Mouse (Mus musculus): ENCODE data around the gene Kdm7a. TPM values are rescaled to one million over a fixed set of nuclear protein-coding genes. Genes with fewer than 3 reads are reported as not detected.
A peak's percentile ranks its signal among the peaks of the same experiment; 100 is the strongest.

Gene Kdm7a
- polyA plus RNA-seq, 1 experiment from 2014 or later = 16.8 TPM

DNA sequence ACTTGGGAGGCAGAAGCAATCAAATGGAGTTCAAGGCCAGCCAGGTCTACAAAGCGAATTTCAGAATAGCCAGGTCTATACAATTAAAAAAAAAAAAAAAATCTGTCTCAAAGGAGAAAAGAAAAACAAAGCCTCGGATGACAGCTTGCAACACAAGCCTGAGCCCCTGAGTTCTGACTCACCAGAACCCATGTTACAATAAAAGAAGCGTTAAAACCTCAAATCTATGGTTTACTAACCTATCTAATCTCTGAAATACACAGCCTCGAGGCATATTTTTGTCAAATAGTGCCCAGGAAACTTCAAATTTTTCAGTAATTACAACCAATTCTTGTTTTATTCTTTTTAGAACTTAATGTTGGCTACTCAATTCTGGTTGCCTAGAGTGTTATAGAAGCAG lies 2.1 kb downstream of the Kdm7a start:
- Histone ChIP-seq H3K27me3 (no peaks in the 10 kb centered on the region), H3K4me3 (replicated peaks) (no peak overlapping the region), H3K27ac (no peak overlapping the region), H3K4me2 (peak overlapping the region; percentile 15; the same call in 1 of the 2 replicates), H3K9ac (no peak overlapping the region), H3K4me1 (peaks cover 16% of the 10 kb centered on the region), H3K9me3 (no peaks in the 10 kb centered on the region), H3K36me3 (replicated peaks) (no peaks in the 10 kb centered on the region)
- WGBS = 58% methylated on average over 4 of the region's 4 CpGs
- no peak for ATAC-seq (ENCODE audit: low FRiP score)

DNA sequence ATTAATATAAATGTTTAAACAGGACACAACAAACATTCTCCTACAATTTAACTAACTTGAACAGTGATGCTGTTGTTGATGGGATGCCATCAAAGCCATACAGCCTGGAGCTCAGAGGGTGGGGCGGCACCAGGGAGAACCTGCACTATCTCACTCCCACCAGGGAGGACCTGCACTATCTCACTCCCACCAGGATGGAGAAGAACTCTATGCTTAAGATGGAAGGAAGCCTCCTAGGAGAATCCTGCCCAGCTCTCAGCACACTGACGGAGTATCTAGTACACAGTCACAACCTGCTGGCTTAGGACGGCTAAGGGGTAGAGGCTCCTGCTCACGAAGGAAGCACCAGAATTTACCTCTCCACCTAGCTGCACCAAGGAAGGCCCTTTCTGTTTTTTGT lies 3.4 kb downstream of the Kdm7a start:
- Histone ChIP-seq H3K4me2 (no peak overlapping the region), H3K27me3 (no peaks in the 10 kb centered on the region), H3K36me3 (replicated peaks) (no peaks in the 10 kb centered on the region), H3K9me3 (no peaks in the 10 kb centered on the region), H3K4me1 (peaks cover 16% of the 10 kb centered on the region), H3K9ac (no peak overlapping the region), H3K4me3 (replicated peaks) (no peak overlapping the region), H3K27ac (no peak overlapping the region)
- 90% methylated on average over 4 of the region's 4 CpGs for WGBS
- ATAC-seq (ENCODE audit: low FRiP score) = no peak

DNA sequence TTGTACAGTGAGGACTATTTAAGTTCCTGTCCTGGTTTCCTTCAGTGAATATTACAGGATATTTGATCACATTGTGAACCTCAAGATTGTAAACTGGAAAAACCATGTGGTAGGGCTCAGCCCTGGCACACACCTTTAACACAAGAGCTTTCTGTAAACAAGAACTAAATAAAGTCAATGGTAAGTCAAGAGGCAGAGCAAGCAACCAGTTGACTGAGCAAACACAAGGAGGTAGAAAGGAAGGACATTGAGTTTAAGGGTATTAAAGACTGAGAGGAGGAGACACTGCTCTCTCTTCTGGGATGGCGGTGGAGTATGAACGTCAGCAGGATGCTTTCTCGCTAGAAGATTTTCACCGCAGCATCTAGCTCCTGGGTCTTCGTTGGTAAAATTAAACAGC lies 13.6 kb downstream of the Kdm7a start:
- H3K9me3 ChIP-seq = no peaks in the 10 kb centered on the region
- no peak overlapping the region for H3K9ac ChIP-seq
- no peak overlapping the region for H3K4me2 ChIP-seq
- no peak overlapping the region for H3K27ac ChIP-seq
- no peaks in the 10 kb centered on the region for H3K27me3 ChIP-seq
- no peaks in the 10 kb centered on the region for H3K4me1 ChIP-seq
- no peak overlapping the region for H3K4me3 ChIP-seq (replicated peaks)
- 0 out of 2 replicates have a peak, but pooled peaks cover 4% of the 10 kb centered on the region for H3K36me3 ChIP-seq (replicated peaks)
- ATAC-seq (ENCODE audit: low FRiP score) = no peak
- WGBS = 82% methylated on average over 5 of the region's 5 CpGs

DNA sequence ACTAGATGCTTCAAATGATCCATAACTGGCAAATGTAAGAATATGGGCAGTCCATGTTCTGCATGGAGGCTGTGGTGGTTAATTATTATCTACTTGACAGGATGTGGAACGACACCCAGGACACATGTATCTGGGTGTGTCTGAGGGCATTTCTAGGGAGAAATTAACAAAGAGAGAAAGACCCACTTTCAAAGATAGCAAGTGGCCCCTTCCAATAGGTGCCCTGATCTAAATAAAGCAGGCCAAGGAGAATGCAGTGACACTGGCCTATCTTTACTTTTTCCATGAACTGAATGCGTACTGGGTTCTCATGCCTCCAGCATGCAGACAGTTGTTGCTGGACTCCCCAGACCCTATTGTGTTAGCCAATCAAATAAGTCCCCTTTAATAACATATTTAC lies 15.1 kb downstream of the Kdm7a start:
- no peak overlapping the region for H3K27ac ChIP-seq
- 96% methylated on average over 2 of the region's 2 CpGs for WGBS
- H3K9me3 ChIP-seq = no peaks in the 10 kb centered on the region
- H3K36me3 ChIP-seq (replicated peaks) = 0 out of 2 replicates have a peak, but pooled peaks cover 4% of the 10 kb centered on the region
- no peak overlapping the region for H3K9ac ChIP-seq
- H3K4me3 ChIP-seq (replicated peaks) = no peak overlapping the region
- ATAC-seq (ENCODE audit: low FRiP score) = no peak
- no peak overlapping the region for H3K4me2 ChIP-seq
- no peaks in the 10 kb centered on the region for H3K4me1 ChIP-seq
- no peaks in the 10 kb centered on the region for H3K27me3 ChIP-seq

DNA sequence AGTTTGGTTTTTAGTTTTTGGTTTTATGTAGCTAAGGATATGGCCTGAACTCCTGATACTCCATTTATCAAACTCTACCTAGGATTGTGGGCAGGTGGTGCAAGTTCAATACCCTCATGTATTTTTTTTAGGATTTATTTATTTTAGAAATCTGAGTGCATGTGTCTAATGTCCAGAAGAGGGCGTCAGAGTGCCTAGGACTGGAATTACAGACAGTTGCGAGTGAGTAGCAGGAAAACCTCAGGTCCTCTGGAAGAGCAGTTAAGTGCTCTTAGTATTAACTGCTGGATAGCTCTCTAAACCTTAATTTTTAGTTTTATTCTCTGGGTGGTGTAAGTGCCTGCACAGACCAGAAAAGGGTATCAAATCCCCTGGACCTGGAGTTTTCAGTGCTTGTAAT lies 19.4 kb downstream of the Kdm7a start:
- no peaks in the 10 kb centered on the region for H3K4me1 ChIP-seq
- no peak overlapping the region for H3K27ac ChIP-seq
- H3K4me3 ChIP-seq (replicated peaks) = no peak overlapping the region
- ATAC-seq (ENCODE audit: low FRiP score) = no peak
- H3K9ac ChIP-seq = no peak overlapping the region
- H3K4me2 ChIP-seq = no peak overlapping the region
- 0 out of 2 replicates have a peak, but pooled peaks cover 4% of the 10 kb centered on the region for H3K36me3 ChIP-seq (replicated peaks)
- no peaks in the 10 kb centered on the region for H3K27me3 ChIP-seq
- H3K9me3 ChIP-seq = no peaks in the 10 kb centered on the region
- 42% methylated on average over 2 of the region's 2 CpGs for WGBS

DNA sequence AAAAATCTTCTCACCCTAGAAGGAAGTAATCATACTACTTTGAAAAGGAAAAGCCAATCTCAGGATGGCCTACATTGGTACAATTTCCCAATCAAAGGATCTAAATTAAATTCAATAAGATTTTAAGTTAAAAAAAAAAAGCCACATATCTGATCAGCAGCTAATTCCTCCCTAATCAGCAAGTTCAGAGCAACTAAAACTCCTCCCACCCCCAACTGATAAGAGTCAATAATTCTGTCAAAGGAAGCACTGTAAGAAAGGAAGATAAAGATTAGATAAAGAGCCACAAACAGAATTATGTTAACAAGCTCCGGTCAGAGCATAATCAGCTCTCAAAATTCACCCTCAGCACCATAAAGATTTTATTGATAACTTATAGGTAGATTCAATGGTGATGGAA lies 37.5 kb downstream of the Kdm7a start:
- Histone ChIP-seq H3K9ac (no peak overlapping the region), H3K27ac (no peak overlapping the region), H3K9me3 (no peaks in the 10 kb centered on the region), H3K4me2 (no peak overlapping the region), H3K36me3 (replicated peaks) (peaks cover 15% of the 10 kb centered on the region), H3K4me1 (no peaks in the 10 kb centered on the region), H3K27me3 (no peaks in the 10 kb centered on the region), H3K4me3 (replicated peaks) (no peak overlapping the region)
- no peak for ATAC-seq (ENCODE audit: low FRiP score)
- WGBS = 88% methylated on average over 1 of the region's 1 CpGs

DNA sequence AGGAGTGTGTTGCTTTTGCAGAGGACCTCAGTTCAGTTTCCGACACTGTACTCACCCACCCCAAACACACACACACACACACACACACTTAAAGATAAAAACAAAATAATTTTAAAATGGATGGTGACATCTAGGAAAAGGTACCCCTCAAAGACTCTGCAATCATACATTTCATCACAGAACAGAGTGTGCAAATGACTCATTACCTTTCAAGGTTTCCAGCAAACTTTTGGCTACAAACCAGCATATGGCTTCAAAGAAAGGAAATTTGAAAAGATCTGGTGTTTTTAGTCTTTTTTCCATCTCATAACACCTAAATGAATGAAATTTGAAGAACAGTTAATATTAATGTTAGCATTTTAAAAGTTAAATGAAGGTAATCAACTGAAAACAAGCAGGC lies 41.7 kb downstream of the Kdm7a start:
- ATAC-seq (ENCODE audit: low FRiP score) = no peak
- WGBS = 90% methylated on average over 1 of the region's 1 CpGs

DNA sequence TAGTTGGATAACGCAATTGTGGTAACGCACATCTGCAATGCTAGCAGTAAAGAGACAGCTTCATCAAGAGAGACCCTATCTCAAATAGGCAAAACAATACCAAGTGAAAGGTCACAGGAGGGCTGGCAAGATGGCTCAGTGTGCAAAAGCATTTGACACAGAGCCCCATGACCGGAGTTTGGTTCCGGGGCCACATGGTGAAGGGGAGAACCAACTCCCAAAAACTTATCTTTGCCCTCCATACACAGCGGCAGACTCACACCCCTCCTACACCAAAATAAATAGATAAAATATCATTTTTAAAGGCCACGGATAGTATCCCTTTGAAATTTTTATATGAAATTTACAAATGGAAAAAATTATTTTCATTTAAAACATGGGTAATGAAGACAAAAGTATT lies 44.6 kb downstream of the Kdm7a start:
- H3K9me3 ChIP-seq = no peaks in the 10 kb centered on the region
- H3K9ac ChIP-seq = no peak overlapping the region
- peaks cover 27% of the 10 kb centered on the region for H3K36me3 ChIP-seq (replicated peaks)
- 96% methylated on average over 6 of the region's 6 CpGs for WGBS
- no peaks in the 10 kb centered on the region for H3K4me1 ChIP-seq
- H3K4me2 ChIP-seq = no peak overlapping the region
- no peak for ATAC-seq (ENCODE audit: low FRiP score)
- no peak overlapping the region for H3K27ac ChIP-seq
- H3K4me3 ChIP-seq (replicated peaks) = no peak overlapping the region
- no peaks in the 10 kb centered on the region for H3K27me3 ChIP-seq

More for the DNA sequence above, 41.7 kb downstream of the Kdm7a start:
- Histone ChIP-seq H3K4me3 (replicated peaks) (no peak overlapping the region), H3K4me2 (no peak overlapping the region), H3K27me3 (no peaks in the 10 kb centered on the region), H3K4me1 (no peaks in the 10 kb centered on the region), H3K9me3 (no peaks in the 10 kb centered on the region), H3K9ac (no peak overlapping the region), H3K36me3 (replicated peaks) (peaks cover 32% of the 10 kb centered on the region), H3K27ac (no peak overlapping the region)

DNA sequence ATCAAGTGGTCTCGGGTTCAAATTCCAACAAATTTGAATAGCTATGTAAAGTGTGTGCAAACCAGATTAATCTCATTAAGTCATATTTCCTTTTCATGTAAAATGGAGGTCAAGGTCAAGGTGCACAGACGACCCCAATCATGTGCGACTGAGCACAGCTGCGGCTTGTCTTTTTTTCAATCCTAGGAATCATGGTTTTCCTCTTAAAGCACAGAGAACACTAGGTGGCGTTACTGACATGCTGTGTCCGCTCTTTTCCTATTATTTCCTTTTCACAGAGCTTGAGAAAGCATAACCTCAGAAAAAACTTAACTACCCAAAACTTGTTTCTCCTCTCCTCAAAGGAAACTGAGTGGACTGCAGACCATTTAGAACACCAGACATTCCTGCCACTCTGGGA lies 60.5 kb downstream of the Kdm7a start:
- Histone ChIP-seq H3K9me3 (no peaks in the 10 kb centered on the region), H3K4me2 (no peak overlapping the region), H3K27ac (no peak overlapping the region), H3K27me3 (no peaks in the 10 kb centered on the region), H3K9ac (no peak overlapping the region), H3K4me1 (no peaks in the 10 kb centered on the region), H3K4me3 (replicated peaks) (no peak overlapping the region), H3K36me3 (replicated peaks) (peaks cover 59% of the 10 kb centered on the region)
- 55% methylated on average over 6 of the region's 6 CpGs for WGBS
- ATAC-seq (ENCODE audit: low FRiP score) = no peak

DNA sequence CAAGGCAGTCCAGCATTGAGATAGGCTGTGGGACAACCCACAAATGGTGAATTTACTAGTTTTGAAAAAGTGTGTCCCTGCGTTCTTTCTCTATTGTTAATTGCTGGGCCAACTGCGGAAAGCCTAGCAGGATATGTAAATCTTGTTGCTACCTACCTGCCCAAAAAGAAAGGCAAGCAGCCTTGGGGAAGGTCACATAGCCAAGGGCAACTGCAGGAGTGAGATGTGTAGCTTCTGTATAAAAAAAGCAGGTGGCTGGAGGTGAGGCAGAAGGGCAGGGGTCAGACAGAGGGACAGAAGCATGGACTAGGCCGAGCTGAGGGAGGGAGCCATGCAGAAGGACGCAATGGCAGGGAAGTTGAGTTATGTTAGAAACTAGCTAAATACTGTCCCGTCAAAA lies 74.0 kb downstream of the Kdm7a start:
- Histone ChIP-seq H3K4me3 (replicated peaks) (no peak overlapping the region), H3K27me3 (no peaks in the 10 kb centered on the region), H3K4me1 (no peaks in the 10 kb centered on the region), H3K9ac (no peak overlapping the region), H3K27ac (no peak overlapping the region), H3K9me3 (0 out of 2 replicates have a peak, but pooled peaks cover 1% of the 10 kb centered on the region), H3K36me3 (replicated peaks) (peaks cover 18% of the 10 kb centered on the region), H3K4me2 (no peak overlapping the region)
- WGBS = 65% methylated on average over 5 of the region's 5 CpGs
- no peak for ATAC-seq (ENCODE audit: low FRiP score)

DNA sequence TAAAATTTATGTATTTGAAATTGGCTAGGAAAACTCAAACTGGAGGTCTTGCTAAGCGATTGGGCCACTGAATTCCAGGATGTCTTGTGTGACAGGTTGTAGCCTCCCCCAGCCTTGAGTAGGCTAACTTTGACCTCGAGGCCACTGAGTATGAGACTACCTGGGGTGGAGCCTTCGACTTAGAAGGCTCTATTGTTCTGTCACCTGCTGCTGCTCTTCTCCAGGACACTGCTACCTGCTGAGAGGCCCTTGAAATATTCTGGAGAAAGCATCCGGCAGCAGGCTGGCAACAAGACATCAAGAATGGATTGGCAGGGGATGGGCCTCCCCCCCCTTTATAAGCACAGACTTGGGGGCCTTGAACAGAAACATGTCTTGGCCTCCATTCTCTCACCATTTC lies 75.1 kb downstream of the Kdm7a start:
- no peaks in the 10 kb centered on the region for H3K27me3 ChIP-seq
- H3K4me2 ChIP-seq = no peak overlapping the region
- H3K27ac ChIP-seq = no peak overlapping the region
- H3K4me1 ChIP-seq = no peaks in the 10 kb centered on the region
- H3K36me3 ChIP-seq (replicated peaks) = peaks cover 18% of the 10 kb centered on the region
- H3K9me3 ChIP-seq = 0 out of 2 replicates have a peak, but pooled peaks cover 5% of the 10 kb centered on the region
- no peak for ATAC-seq (ENCODE audit: low FRiP score)
- no peak overlapping the region for H3K9ac ChIP-seq
- WGBS = 29% methylated on average over 4 of the region's 4 CpGs
- no peak overlapping the region for H3K4me3 ChIP-seq (replicated peaks)

DNA sequence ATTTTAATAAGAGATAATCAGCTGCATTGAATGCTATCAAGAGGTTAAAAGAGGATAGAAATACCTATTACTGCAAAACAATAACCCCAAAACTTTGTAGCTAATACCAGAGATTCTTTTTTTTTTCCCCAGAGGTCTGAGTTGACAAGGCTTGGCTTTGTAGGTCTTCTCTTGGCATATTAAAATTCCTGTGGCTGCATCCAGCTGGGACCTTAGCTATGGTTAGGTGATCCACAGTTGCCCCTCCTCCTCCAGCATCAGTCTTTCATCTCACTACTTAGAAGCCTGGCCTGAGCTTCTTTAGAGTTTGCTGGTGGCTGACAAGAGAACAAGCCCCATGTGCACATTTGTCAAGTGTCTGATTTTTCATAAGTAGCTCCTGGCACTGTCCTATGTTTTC lies 81.9 kb downstream of the Kdm7a start:
- Histone ChIP-seq H3K27ac (no peak overlapping the region), H3K27me3 (peaks cover 11% of the 10 kb centered on the region), H3K4me2 (no peak overlapping the region), H3K9ac (no peak overlapping the region), H3K4me3 (replicated peaks) (no peak overlapping the region), H3K4me1 (no peaks in the 10 kb centered on the region), H3K36me3 (replicated peaks) (no peaks in the 10 kb centered on the region), H3K9me3 (0 out of 2 replicates have a peak, but pooled peaks cover 5% of the 10 kb centered on the region)
- no peak for ATAC-seq (ENCODE audit: low FRiP score)

DNA sequence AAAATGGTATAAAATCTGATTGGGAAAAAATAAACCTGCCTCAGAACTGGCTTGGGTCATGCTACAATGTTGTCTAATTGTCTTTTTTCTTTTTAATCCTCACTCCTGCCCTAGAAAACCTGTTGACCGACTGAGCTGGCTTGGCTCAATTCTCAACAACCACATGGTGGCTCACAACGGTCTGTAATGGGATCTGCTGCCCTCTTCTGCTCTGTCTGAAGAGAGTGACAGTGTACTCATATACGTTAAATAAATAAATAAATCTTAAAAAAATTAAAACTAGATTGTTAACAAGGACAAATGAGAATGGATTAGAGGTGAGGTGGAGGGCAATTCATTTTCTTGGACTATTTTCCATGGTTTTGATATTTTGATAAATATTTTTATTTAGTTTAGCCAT lies 85.9 kb downstream of the Kdm7a start:
- H3K27ac ChIP-seq = no peak overlapping the region
- H3K27me3 ChIP-seq = peaks cover 52% of the 10 kb centered on the region
- H3K4me1 ChIP-seq = peaks cover 6% of the 10 kb centered on the region; the same call in 1 of the 2 replicates
- H3K9me3 ChIP-seq = peaks cover 8% of the 10 kb centered on the region; the same call in 1 of the 2 replicates
- no peak overlapping the region for H3K4me2 ChIP-seq
- WGBS = 77% methylated on average over 3 of the region's 3 CpGs
- H3K4me3 ChIP-seq (replicated peaks) = no peak overlapping the region
- H3K9ac ChIP-seq = no peak overlapping the region
- no peaks in the 10 kb centered on the region for H3K36me3 ChIP-seq (replicated peaks)
- ATAC-seq (ENCODE audit: low FRiP score) = no peak

All from forebrain, embryonic 12.5 days (tissue).